ENCODE assay signal across 20 mouse cellular contexts in genomic region chr15:5119707-5120106, GRCm38 (mm10). TPM values are rescaled to one million over a fixed set of nuclear protein-coding genes. Genes with fewer than 3 reads are reported as not detected.
DNase-seq lines count a peak whose midpoint lies in the region; ATAC-seq and TF ChIP-seq lines count a peak whose summit lies in the region.
"Had no signal": no experiment of that assay in that cellular context is flagged by ENCODE, and none has a peak within 500 bp of the region (broad histone marks: within the 10 kb centered on the region; RNA-seq: fewer than 3 reads in every experiment).

No protein-coding gene starts in this region.

- no peak overlapping the region for H3K27ac ChIP-seq in forebrain, postnatal 0 days (ENCODE audit: low read depth, low read length)
- no peak overlapping the region for H3K27ac ChIP-seq in forebrain, embryonic 12.5 days
- H3K27ac ChIP-seq in liver, embryonic 11.5 days (ENCODE audit: low read depth, low read length), result peak overlapping the region; percentile 32; the same call in 1 of the 2 replicates
- H3K27ac ChIP-seq: embryonic facial prominence, embryonic 10.5 days; heart, embryonic 13.5 days; hindbrain, embryonic 10.5 days; neural tube, embryonic 13.5 days had no signal

- CTCF ChIA-PET in Patski (lab: Charles Lee), result interaction anchor here (0.6 to 1.4 kb wide), 5 partner anchors 10 to 75 kb away, joined by 3 to 4 read pairs (median 3); no protein-coding TSS in a partner anchor

- in situ Hi-C loops in Patski (cut with MboI; ENCODE audit: low pct_unique_long_range_greater_than_20kb), result no loop called here

- peaks cover 9% of the 10 kb centered on the region for H3K4me1 ChIP-seq in forebrain, postnatal 0 days (ENCODE audit: insufficient read depth)
- H3K4me1 ChIP-seq in forebrain, embryonic 12.5 days, result peaks cover 23% of the 10 kb centered on the region
- peaks cover 22% of the 10 kb centered on the region for H3K4me1 ChIP-seq in liver, embryonic 11.5 days (replicated peaks; ENCODE audit: control insufficient read depth, insufficient read depth, low read length)

- no peak overlapping the region for H3K9ac ChIP-seq in forebrain, postnatal 0 days
- no peak overlapping the region for H3K9ac ChIP-seq in forebrain, embryonic 12.5 days
- 0 out of 2 replicates have a peak overlapping the region, but pooled peaks have one; percentile 16 for H3K9ac ChIP-seq in liver, embryonic 11.5 days (ENCODE audit: low read depth, low read length)
- H3K9ac ChIP-seq: heart, embryonic 13.5 days; neural tube, embryonic 13.5 days had no signal

- 97% methylated on average over 2 of the region's 2 CpGs for WGBS in forebrain, postnatal 0 days
- 95% methylated on average over 2 of the region's 2 CpGs for WGBS in forebrain, embryonic 12.5 days
- 89% methylated on average over 2 of the region's 2 CpGs for WGBS in liver, embryonic 11.5 days

- DNase-seq in forebrain, postnatal 0 days, result peak; percentile 14
- no peak for DNase-seq in liver, embryonic 11.5 days (ENCODE audit: low spot score)
- no peak for DNase-seq in liver
- DNase-seq in Patski (ENCODE audit: low read depth, low spot score), result no peak
- DNase-seq in naive thymus-derived CD4-positive, alpha-beta T cell, adult 2 months (ENCODE audit: low read depth), result peak; percentile 16
- DNase-seq in kidney, adult 18-20 months, result no peak
- no peak for DNase-seq in frontal cortex, postnatal 14 days (ENCODE audit: low spot score in 2 of 2)
- DNase-seq: cerebellum, adult 11 months; cerebellum, postnatal 36 days; gastrocnemius, postnatal 36 days; kidney, postnatal 14 days; left cerebral cortex, postnatal 4 days; lung, adult 18-20 months had no signal

- no peaks in the 10 kb centered on the region for H3K9me3 ChIP-seq in forebrain, postnatal 0 days (ENCODE audit: low read length)
- no peaks in the 10 kb centered on the region for H3K9me3 ChIP-seq in forebrain, embryonic 12.5 days
- H3K9me3 ChIP-seq in liver, embryonic 11.5 days (ENCODE audit: control insufficient read depth, low read length), result no peaks in the 10 kb centered on the region
- H3K9me3 ChIP-seq: embryonic facial prominence, embryonic 10.5 days; heart, embryonic 13.5 days; hindbrain, embryonic 10.5 days; neural tube, embryonic 13.5 days had no signal

- peak; percentile 33 for TF ChIP-seq CTCF in forebrain, postnatal 0 days (IDR thresholded peaks at IDR 0.05; ENCODE audit: low read depth)
- peak; percentile 35 for TF ChIP-seq CTCF in Patski (IDR thresholded peaks at IDR 0.05)

- no peak overlapping the region for H3K4me2 ChIP-seq in forebrain, postnatal 0 days (ENCODE audit: low read depth)
- H3K4me2 ChIP-seq in forebrain, embryonic 12.5 days, result no peak overlapping the region
- peak overlapping the region; percentile 15 for H3K4me2 ChIP-seq in liver, embryonic 11.5 days
- H3K4me2 ChIP-seq: heart, embryonic 13.5 days; neural tube, embryonic 13.5 days had no signal

- no peaks in the 10 kb centered on the region for H3K27me3 ChIP-seq in forebrain, postnatal 0 days (ENCODE audit: insufficient read depth, low read length)
- no peaks in the 10 kb centered on the region for H3K27me3 ChIP-seq in forebrain, embryonic 12.5 days
- no peaks in the 10 kb centered on the region for H3K27me3 ChIP-seq in liver, embryonic 11.5 days (replicated peaks; ENCODE audit: control insufficient read depth, insufficient read depth, low read length)
- H3K27me3 ChIP-seq in Patski, result no peaks in the 10 kb centered on the region
- H3K27me3 ChIP-seq: heart, embryonic 13.5 days; neural tube, embryonic 13.5 days had no signal

- H3K4me3 ChIP-seq in forebrain, postnatal 0 days (ENCODE audit: low read depth, low read length), result no peak overlapping the region
- H3K4me3 ChIP-seq in forebrain, embryonic 12.5 days (replicated peaks), result no peak overlapping the region
- no peak overlapping the region for H3K4me3 ChIP-seq in liver, embryonic 11.5 days (ENCODE audit: low read depth, low read length)
- H3K4me3 ChIP-seq: embryonic facial prominence, embryonic 10.5 days; heart, embryonic 13.5 days; hindbrain, embryonic 10.5 days; neural tube, embryonic 13.5 days had no signal

- POLR2A ChIA-PET in Patski (lab: Charles Lee), result interaction anchor here (0.7 to 1.3 kb wide), 2 partner anchors 22 to 99 kb away, joined by 3 read pairs; no protein-coding TSS in a partner anchor

- peaks cover 39% of the 10 kb centered on the region for H3K36me3 ChIP-seq in forebrain, postnatal 0 days (ENCODE audit: insufficient read depth)
- H3K36me3 ChIP-seq in forebrain, embryonic 12.5 days (replicated peaks), result peaks cover 67% of the 10 kb centered on the region
- H3K36me3 ChIP-seq in liver, embryonic 11.5 days (ENCODE audit: control insufficient read depth, insufficient read depth, low read length), result peaks cover 47% of the 10 kb centered on the region

- ATAC-seq in forebrain, postnatal 0 days, result no peak
- no peak for ATAC-seq in forebrain, embryonic 12.5 days (ENCODE audit: low FRiP score)
- ATAC-seq in liver, embryonic 11.5 days (replicated peaks; ENCODE audit: low FRiP score), result no peak
- ATAC-seq in Patski, result no peak
- ATAC-seq: activated CD4-positive, CD25-positive, alpha-beta regulatory T cell, adult 4 months had no signal

RNA-seq across cellular contexts. Expression of gene Rpl37, which starts 3.3 kb away (rescaled TPM):
- 272 and 533 TPM in 2 replicates for total RNA-seq in forebrain, postnatal 0 days (2014; rRNA removed)
- polyA plus RNA-seq in forebrain, postnatal 0 days (2015; fragmentation: Nextera tagmentation; extraction: Ambion mirVana), result 400 and 543 TPM in 2 replicates
- 475 and 476 TPM in 2 replicates for polyA plus RNA-seq in forebrain, embryonic 12.5 days (2016; fragmentation: Nextera tagmentation; extraction: Ambion mirVana)
- polyA plus RNA-seq in liver, embryonic 11.5 days (2014; fragmentation: Nextera tagmentation; extraction: Ambion mirVana), result 728 and 826 TPM in 2 replicates
- polyA plus RNA-seq in Patski (2021), result 245 TPM

RNA-seq across cellular contexts. Expression of gene Card6, which starts 11.4 kb away (rescaled TPM):
- 0.29 and 0.54 TPM in 2 replicates for total RNA-seq in forebrain, postnatal 0 days (2014; rRNA removed)
- polyA plus RNA-seq in forebrain, postnatal 0 days (2015; fragmentation: Nextera tagmentation; extraction: Ambion mirVana), result 0.08 and 0.41 TPM in 2 replicates
- polyA plus RNA-seq in forebrain, embryonic 12.5 days (2016; fragmentation: Nextera tagmentation; extraction: Ambion mirVana), result 0.45 and 1.1 TPM in 2 replicates
- polyA plus RNA-seq in liver, embryonic 11.5 days (2014; fragmentation: Nextera tagmentation; extraction: Ambion mirVana), result 1.3 and 1.4 TPM in 2 replicates
- 4.0 TPM for polyA plus RNA-seq in Patski (2021)

RNA-seq across cellular contexts. Expression of gene Prkaa1, which starts 24.0 kb away (rescaled TPM):
- total RNA-seq in forebrain, postnatal 0 days (2014; rRNA removed), result 19.7 and 24.1 TPM in 2 replicates
- polyA plus RNA-seq in forebrain, postnatal 0 days (2015; fragmentation: Nextera tagmentation; extraction: Ambion mirVana), result 7.7 and 10.8 TPM in 2 replicates
- polyA plus RNA-seq in forebrain, embryonic 12.5 days (2016; fragmentation: Nextera tagmentation; extraction: Ambion mirVana), result 14.7 and 14.9 TPM in 2 replicates
- polyA plus RNA-seq in liver, embryonic 11.5 days (2014; fragmentation: Nextera tagmentation; extraction: Ambion mirVana), result 36.2 and 39.3 TPM in 2 replicates
- polyA plus RNA-seq in Patski (2021), result 39.2 TPM

RNA-seq across cellular contexts. Expression of gene C7, which starts 56.2 kb away (rescaled TPM):
- 0.05 TPM in 1 of 2 replicates, not detected in the other for total RNA-seq in forebrain, postnatal 0 days (2014; rRNA removed)
- 0.06 and 0.11 TPM in 2 replicates for polyA plus RNA-seq in forebrain, postnatal 0 days (2015; fragmentation: Nextera tagmentation; extraction: Ambion mirVana)
- polyA plus RNA-seq in forebrain, embryonic 12.5 days (2016; fragmentation: Nextera tagmentation; extraction: Ambion mirVana), result not detected in 2 replicates
- polyA plus RNA-seq in liver, embryonic 11.5 days (2014; fragmentation: Nextera tagmentation; extraction: Ambion mirVana), result 0.08 and 0.10 TPM in 2 replicates
- not detected for polyA plus RNA-seq in Patski (2021)
- total RNA-seq: megakaryocyte progenitor cell, adult 5-6 weeks had no signal
- polyA plus RNA-seq: activated CD4-positive, CD25-positive, alpha-beta regulatory T cell, adult 4 months; neural tube, embryonic 13.5 days had no signal

Comparison
In these comparisons a context has a peak if more than half of its experiments do, and no peak if none do; other contexts are left out.
1. DNase-seq: peak in forebrain, postnatal 0 days (single experiment) and naive thymus-derived CD4-positive, alpha-beta T cell, adult 2 months (single experiment); none in liver, embryonic 11.5 days (single experiment), liver (single experiment), Patski (single experiment), kidney, adult 18-20 months (single experiment) and frontal cortex, postnatal 14 days (0 of 2).